Mouse (Mus musculus) right cerebral cortex, postnatal 4 days (tissue): ENCODE results near the gene Odf2l.

ENCODE experiments used
- DNase-seq: peaks from one replicate; pipeline ENCODE4 v3.0.0-alpha.2; 2022

The Odf2l gene

DNA sequence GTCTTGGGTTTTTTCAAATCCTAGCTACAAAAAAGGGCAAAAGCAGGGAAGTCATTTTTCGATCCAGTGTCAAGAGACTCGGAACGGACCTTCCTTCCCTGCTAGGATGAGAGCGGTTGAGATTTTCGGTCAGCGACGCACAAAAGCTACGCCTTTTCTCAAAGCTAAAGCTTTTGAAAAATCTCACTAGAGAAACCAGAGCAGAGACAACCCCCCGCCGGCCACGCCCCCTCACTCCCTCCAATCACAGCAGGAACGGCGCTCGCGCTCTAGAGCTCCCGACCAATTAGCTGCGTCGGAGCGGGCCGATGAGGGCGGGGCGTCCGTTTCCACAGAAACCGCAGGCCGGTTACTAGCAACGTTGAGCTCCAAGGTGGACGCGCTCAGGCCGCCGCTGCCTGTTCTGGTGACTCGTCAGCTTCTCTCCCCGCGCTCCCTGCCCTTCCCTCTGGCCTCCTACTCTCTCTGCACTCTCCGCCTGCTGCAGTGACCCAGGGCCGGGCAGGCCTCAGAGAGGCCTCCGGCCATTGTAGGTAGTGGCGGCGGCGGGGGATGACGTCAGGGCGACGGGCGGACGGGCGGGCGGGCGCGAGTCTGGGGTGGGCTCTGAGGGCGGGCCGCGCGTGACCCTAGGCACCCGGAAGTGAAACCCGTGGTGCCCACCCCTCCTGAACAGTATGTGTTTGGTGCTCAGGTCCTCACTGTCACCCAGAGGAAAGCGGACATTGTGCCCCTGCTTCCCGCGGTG lies at the start of gene Odf2l:
TSS of gene Odf2l (plus strand) at position 335 of the 748 bp plus-strand sequence.
- peak; percentile 98 for DNase-seq

- DNase-seq = no peak
Observed at GRCm38 (mm10) chr3:145068964-145069363, 49.4 kb upstream of the Odf2l start.

GRCm38 (mm10) chr3:145072339-145072738 lies 46.0 kb upstream of the Odf2l start:
- DNase-seq = no peak

DNA sequence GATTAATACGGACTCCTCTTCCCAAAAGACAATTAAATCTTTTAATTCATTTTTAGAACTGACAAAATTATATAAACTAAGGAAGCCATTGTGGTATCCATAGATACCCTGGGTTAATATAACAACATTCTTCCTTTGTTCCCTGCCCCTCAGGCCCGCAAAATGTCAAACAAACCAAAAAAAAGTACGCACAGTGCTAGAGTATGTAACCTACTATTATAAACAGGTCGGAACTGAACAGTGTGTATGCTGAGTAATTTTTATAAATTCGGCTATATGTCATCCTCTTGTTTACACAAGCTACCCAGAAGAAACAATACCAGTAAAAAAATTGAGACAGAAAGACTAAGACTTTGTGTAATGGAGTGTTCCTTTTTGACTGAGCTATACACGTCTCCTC lies 40.0 kb upstream of the Odf2l start:
- no peak for DNase-seq

- no peak for DNase-seq
Observed at GRCm38 (mm10) chr3:145080904-145081303, 37.5 kb upstream of the Odf2l start.

DNA sequence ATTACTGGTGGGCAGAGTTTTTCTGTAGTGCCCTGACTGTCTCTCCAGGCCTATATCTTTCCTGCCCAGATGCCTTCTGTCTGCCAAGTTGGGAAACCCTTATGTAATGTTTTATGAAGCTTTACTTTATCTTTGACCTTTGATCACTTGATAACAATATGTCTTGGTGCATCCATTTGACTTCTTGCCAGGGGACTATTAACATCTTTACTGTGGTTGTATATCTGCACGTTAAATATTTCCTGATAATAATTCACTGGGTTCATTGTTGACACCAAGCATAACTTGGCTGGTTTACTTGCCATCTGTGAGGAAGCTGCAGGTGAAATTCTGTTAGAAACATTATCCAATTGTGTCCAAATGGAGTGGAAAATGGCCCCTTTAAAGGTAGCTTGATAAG lies 35.3 kb upstream of the Odf2l start:
- no peak for DNase-seq

- DNase-seq = no peak
Observed at GRCm38 (mm10) chr3:145086180-145086579, 32.2 kb upstream of the Odf2l start.

DNA sequence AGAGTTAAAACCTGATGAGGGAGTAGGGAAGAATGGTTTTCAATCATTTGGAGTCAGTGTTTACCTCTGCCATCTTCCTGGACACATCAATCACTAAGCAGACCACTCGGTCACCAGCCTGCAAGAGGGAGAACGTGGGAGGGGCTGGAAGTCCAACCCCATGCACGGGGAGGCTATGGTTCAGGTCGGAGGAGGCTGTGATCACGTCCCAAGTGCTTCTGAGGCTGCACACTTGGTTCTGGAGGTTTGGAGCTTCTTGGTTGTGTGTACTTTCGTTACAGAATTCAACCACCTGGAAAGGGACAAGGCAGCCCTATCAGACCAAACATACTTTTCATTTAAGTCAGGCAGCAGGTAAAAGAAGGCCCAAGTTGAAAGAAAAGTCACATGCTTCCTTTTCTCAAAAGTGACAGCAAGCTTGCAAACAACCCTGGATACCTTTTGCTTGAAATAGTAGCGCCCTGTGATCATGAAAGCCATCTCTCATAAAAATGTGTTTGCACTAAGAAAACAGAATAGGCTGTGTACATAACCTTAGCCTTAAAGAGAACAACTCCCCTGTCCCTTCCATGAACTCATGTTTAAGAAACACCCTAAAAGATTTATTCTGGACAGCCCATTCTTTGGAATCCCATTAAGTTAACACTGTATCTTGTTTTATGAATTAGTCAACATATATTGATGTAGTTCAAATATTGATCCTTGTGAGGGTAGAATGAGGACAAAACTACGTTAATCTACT lies 30.4 kb upstream of the Odf2l start:
- no peak for DNase-seq

DNA sequence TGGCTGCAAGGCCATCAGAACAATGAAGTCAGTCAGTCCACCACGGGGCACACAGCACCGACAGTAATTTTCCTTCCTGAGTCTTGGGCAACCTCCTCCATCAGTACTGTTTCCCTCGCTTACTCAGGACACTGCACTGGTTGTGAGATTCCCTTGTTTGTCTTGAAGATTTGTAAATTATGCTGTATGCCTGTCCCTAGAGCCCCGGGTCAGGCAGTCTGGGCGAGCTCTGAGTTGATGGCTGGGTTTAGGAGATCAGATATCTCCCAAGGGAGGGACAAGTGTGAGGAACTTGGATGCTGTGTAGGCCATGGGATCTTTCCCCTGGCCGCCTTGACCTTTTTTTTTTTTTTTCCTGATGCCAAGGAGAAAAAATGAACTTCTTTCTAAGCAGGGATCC lies 19.1 kb upstream of the Odf2l start, which contains the start of gene Clca2:
TSS of gene Clca2 (minus strand) at position 153 of the 400 bp plus-strand sequence.
- DNase-seq = no peak

DNA sequence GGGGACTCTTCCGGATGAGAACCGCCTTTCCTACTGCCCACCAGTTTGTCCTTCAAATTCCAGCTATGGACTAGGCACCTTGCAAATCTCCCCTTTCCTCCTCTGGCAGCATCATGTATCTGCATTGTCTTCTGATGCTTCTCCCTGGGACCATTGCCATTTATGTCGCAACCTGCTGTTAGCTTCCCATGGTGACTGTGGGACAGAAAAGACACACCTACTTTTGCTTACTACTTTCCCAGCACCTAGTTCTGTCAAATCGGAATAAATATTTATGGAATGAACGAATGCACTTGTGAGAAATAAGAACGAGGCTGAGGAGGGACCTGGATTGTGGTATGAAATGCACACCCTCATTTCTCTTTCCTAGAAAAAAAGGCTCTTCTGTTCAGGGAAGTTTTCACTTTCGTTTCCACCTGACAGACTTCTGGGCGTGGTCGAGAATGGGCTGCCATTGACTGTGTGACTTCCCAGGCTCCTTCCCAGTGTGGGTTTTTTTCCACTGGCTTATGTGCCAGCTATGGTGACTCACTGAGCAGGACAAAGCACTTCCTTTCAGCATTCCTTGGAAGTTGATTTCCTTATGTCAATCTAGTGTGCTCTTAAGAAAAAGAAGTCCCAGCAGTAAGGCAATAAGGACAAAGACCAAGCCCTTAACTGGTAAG lies 16.4 kb upstream of the Odf2l start:
- DNase-seq = no peak

GRCm38 (mm10) chr3:145103321-145103720 lies 15.1 kb upstream of the Odf2l start:
- no peak for DNase-seq

GRCm38 (mm10) chr3:145103770-145104169 lies 14.6 kb upstream of the Odf2l start:
- no peak for DNase-seq

DNA sequence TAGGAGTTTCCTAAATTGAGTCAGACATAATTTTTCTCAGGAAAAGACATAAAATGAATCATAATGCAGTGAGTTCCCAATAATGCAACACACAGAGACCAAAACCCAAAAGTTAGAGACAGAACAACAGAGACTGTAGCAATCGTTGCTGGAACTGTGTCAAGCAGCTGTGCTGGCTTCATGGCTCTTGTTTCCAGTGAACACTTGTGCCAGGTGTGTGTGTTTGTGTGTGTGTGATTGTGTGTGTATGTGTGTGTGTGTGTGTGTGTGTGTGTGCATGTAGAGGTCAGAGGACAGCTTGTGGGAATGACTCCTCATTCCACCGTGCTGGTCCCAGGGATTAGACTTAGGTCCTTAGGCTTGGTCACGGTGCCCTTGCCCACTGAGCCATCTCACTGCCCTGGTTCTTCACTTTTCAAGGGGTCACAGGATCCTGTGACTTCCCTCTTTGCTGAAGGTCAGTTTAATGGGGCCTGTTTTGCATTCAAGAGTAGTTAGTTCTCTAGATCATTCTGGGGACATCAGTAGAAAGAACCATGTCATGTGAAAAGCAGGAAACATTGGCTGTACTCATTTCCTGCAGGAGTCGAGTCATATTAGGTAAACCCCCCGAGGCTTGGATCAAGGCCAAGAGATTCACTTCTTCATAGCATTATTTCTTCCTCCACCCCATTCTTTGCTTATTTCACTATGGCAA lies 13.2 kb upstream of the Odf2l start:
- DNase-seq = no peak

GRCm38 (mm10) chr3:145105773-145106504 lies 12.4 kb upstream of the Odf2l start:
- no peak for DNase-seq

DNA sequence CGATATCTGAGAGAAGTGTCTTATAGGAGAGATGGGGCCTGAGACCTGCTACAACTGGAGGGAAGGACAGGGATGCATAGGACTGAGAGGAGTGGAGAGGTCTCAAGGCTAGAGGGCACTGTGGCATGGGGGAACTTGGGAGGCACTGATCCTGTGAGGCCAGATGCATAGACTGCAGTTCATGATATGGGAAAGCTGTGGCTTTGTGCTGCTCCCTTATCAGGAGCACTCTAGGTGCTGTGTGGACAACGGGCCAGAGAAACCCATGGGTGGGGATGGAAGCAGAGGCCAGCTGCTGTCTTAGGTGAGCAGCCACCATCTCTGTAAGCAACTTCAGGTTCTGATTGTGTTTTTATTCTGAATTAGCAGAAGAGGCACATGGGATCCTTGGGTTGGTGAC lies 3.2 kb upstream of the Odf2l start:
- DNase-seq = no peak

DNA sequence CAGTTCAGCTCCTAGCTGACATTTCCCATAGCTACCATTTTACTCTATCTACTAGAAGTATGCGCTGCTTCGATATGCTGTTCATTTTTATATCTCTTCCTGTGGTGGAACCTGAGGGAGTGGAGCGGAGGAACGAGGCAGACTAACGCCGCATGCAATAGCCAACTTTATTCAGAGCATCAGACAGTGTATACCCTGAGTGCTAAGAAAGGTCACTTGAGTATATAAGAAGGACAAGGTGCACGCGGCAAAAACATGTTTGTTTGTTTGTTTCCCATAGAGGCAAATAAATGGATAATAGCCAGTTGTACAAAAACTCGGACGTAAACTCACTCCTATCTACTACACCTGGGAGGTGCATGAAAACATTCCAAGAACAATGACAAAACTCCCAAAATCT lies 751 bp upstream of the Odf2l start:
- no peak for DNase-seq

GRCm38 (mm10) chr3:145119002-145119358 lies 592 bp downstream of the Odf2l start:
- DNase-seq = no peak

- no peak for DNase-seq
Observed at GRCm38 (mm10) chr3:145119425-145119824, 1.0 kb downstream of the Odf2l start.

GRCm38 (mm10) chr3:145126618-145127017 lies 8.2 kb downstream of the Odf2l start:
- DNase-seq = no peak

GRCm38 (mm10) chr3:145129356-145129755 lies 11.0 kb downstream of the Odf2l start:
- no peak for DNase-seq

- peak; percentile 70 for DNase-seq
Observed at GRCm38 (mm10) chr3:145131210-145131868, 13.0 kb downstream of the Odf2l start.

GRCm38 (mm10) chr3:145140236-145140635 lies 21.8 kb downstream of the Odf2l start:
- DNase-seq = no peak
